Mouse (Mus musculus) ovary, adult 18-20 months (tissue): ENCODE data around the gene Foxj2.

Experiments used
- DNase-seq: peaks from one replicate; pipeline ENCODE4 v3.0.0; 2022; ENCODE audit warnings: low spot score, mixed read lengths

The Foxj2 gene

DNA sequence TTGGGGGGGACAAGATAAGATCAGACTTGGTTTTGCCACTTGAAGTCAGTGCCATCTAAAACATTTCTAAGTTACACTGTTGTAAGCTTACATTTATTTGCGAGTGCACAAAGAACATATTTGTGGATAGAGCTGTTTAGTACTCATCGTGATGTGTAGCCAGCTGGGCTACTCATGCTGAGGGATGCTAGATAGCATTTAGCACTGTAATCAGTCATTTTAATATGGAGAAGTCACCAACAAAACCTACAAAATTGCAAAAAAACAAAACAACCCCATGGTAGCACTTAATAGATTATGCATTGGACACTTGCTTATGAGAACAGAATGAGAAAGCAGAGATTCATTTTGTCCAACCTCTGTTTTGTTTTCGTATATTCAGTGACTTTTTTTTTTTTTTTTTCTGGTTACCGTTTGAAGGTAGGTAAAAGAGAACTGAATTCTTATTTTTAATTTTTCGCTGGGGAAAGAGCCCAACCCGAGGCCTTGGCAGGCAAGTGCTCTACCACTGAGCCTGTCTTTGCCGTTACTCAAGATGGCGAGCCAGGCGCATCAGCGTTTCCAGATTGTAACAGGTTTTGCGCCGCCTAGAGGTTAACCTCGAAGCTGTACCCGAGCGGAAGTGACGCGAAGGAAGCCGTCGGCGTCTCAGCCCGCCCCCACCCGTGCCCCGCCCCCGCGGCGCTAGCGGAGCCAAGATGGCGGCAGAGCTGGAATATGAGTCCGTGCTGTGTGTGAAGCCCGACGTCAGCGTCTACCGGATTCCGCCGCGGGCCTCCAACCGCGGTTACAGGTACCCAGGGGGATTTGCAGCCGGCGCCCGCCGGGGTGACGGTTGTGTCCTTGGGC is 54.4 kb downstream of the Foxj2 start, which contains the start of gene Necap1:
TSS of gene Necap1 (plus strand) at position 604 of the 849 bp plus-strand sequence.
- peak; percentile 89 for DNase-seq

DNA sequence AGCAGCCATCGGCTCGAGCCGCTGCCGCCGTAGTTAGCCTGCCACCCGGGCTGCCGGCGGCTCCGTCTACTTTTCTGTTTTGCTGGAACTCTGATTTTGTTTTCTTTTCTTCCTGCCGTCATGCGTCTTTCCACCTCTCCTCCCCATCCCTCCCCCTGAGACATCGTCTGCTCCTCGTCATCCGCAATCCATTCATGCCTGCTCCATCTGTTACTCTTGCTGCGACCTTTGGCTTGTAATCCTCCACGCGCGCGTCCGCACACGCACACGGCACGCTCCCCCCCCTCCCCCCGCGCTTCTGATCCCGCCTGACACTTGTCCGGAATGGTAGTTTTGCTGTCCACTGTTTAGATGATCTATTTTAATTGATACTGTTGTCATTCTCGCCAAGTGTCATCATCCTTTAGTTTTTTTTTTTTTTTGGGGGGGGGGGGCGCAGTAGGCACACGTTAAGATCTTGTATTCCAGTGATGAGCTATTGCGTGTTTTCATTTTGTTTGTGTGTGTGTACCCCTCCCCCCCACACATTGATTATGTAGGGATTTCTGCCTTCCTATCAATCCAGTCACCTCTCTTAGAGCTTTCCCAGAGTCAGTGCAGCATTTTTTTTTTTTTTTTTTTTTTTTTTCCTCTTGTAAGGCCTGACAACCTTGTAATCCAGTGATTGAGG is 55.1 kb downstream of the Foxj2 start:
- no peak for DNase-seq

DNA sequence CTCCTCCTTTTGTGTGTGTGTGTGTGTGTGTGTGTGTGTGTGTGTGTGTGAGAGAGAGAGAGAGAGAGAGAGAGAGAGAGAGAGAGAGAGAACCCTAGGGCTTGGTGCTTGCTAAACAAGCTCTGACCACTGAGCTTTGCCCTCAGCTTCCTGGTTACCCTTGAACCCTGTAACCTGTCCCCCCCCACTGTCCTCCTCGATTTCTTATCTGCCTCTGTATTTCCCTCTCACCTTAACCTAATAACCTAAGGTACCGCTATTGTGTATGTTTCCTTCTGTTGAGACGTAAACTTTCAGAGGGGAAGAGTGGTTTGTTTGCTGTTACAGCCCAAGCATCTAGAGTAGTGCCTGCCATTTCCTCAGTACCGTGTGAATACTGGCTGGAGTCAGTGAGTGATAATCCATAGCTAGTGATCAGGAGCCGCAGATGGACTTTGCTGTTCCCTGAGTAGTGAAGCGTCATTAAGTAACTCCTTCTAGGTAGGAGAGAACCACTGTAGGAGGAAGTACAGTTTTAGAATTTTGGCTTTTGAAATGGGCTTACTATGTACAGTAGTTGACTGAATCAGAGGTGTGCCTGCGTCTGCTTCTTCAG is 59.5 kb downstream of the Foxj2 start:
- DNase-seq: no peak

DNA sequence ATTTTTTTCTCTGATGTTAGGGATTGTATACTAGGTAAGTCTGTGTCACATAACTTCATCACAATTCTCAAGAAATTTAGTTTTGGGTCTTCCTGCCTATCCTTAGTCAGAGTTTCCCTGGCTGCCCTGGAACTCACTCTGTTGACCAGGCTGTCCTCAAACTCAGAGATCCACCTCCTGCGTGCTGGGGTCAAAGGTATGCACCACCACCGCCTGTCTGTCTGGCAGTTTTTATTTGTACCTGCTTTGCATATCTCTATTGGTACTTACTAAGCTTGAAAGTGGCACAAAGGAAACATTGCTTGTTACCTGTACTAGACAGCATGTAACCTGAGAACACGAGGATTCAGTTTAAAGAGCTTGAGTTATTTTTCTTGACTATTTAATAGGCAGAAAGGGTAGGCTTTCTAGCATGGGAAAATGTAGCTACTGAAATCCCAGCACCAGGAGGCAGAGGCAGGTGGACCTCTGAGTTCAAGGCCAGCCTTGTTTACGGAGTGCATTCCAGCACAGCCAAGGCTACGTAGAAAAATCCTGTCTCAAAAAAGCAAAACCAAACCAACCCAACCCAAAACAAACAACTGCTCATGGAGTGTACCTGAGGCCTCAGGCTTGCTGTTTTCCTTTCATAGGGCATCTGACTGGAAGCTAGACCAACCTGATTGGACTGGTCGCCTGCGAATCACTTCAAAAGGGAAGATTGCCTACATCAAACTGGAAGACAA is 60.2 kb downstream of the Foxj2 start:
- DNase-seq: no peak

DNA sequence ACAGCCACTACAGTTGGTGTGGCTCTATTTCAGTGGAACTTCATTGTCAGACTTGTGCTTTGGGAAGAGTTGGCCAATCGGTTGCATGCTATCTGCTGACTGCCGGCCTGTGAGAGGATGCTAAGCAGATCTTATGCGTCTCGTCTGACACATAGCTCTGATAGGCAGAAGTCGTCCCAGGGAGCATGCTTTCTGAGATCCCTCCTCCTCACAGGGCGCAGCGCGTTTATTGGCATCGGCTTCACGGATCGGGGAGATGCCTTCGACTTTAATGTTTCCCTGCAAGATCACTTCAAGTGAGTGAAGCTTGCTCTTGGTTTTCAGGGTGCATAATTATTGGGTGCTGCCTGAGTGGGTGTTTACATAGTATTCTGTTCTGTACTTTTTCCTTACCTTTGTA is 61.6 kb downstream of the Foxj2 start:
- DNase-seq: no peak

DNA sequence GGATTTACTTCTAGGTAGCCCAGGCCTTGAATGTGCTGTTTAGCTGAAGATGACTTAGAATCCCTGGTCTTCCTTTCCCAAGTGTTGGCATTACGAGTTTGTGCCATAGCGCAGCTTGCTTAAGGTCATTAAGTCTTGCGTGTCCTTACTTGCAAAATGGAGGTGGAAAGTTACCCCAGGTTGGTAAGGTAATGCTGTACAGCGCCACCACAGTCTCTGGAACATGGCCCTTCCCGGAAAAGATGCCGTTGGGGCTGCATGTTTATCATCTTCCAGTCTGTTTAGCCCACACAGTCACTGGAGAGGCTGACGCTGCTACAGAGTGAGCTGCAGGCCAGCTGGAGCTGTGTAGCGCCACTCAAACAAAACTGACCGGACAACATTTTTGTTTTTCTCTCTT is 63.9 kb downstream of the Foxj2 start:
- DNase-seq: no peak

DNA sequence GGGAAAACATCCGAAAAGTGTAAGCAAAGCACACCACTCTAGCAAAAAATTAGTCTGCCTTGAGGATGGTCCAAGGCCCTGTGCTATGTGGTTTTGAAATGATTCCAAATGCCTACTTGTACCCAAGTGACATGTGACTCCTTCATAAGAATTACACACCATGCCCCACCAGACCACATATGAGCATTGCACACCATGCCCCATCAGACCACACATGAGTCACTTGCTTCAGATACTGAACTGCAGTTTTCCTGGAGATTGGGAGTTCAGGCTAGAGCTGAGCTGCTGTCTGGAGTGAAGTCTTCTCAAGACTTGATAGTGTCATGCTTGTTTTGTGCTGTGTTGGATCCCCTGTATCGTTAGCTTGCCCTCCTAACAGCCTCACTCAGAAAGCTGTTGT is 69.9 kb downstream of the Foxj2 start:
- DNase-seq: no peak

DNA sequence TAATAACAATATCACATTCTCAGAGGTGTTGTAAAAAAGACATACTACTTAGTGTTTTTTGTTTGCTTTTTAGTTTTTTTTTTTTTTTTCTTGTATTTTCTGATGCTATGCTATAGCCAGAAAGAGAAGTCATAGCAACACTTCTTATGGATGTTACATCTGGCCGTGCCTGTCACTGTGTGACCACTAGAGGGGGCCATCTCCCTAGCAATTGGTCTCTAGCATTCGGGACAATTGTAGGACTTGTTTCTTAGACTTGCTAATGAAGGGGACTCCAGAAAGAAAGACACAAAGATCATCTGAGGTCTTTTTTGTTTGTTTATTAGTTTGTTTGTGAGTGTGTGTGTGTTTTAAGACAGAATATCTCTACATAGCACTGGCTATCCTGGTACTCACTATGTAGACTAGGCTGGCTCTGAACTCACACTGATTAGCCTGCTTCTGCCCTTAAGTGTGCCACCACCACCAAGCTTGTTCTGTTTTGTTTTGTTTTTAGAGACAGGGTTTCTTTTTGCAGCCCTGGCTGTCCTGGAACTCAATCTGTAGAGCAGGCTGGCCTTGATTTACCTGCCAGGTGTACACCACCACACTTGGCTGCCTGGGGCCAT is 72.8 kb downstream of the Foxj2 start:
- no peak for DNase-seq
